Mouse (Mus musculus) embryo, embryonic 11 days (tissue): Measurements from ENCODE around the gene Bmp7.

Experiments used
- DNase-seq: peaks from one replicate; pipeline ENCODE4 v3.0.0-alpha.2; 2015

Bmp7 gene

GRCm38 (mm10) chr2:172906146-172906545 lies 34.0 kb downstream of the Bmp7 start:
- DNase-seq: no peak

DNA sequence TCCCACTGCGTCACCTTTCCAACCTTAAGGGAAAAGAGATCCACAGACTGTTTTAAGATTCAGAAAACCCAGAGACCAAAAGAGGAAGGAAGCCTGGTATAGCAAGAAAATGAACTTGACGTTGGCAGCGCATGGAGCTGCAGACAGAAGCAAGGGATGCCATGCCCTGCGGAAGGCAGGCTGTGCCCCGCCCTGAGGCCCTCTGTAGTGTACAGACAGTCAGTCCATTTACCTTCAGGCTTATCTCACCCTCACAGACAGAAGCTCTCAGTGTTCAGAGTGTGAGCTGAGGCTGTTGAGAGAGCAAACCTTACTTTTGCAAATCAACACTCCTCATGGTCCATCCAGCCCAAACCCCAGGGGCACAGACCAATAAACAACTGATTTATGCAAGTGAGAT lies 35.1 kb downstream of the Bmp7 start:
- no peak for DNase-seq

GRCm38 (mm10) chr2:172904614-172905013 lies 35.5 kb downstream of the Bmp7 start:
- no peak for DNase-seq

- DNase-seq: no peak
These were observed 36.6 kb downstream of the Bmp7 start for GRCm38 (mm10) chr2:172903523-172903922.

DNA sequence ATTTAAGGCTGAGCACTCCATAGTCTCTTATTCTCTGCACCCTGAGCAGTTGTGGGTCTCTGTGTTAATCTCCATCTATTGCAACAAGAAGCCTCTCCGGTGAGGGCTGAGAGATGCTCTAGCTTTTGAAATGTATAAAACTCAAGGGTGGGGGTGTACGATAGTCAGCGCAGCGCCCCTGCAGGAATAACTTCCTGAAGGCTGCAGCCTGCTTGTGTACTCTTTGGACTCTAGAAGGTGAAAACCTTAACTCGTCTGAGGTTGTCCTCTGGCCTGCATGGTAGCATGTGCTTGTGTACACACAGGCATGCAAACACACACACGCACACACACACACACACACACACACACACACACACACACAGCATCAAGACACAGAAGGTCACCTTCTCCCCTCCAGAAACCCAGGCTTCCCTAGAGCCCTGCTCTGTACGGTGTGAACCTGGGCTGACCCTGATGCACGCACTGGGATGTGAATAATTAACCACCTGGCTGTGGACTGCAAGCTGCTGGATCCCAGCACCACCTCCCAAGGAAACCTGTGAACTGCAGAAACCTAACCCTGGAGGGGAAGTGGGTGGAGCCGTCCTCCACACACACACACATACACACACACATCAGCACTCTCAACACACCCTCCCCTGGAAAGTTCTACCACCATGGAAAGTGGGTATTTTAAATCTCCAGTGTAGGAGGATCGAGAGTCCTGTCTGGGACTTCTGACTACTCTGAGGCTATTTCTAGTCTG lies 39.0 kb downstream of the Bmp7 start:
- no peak for DNase-seq

DNA sequence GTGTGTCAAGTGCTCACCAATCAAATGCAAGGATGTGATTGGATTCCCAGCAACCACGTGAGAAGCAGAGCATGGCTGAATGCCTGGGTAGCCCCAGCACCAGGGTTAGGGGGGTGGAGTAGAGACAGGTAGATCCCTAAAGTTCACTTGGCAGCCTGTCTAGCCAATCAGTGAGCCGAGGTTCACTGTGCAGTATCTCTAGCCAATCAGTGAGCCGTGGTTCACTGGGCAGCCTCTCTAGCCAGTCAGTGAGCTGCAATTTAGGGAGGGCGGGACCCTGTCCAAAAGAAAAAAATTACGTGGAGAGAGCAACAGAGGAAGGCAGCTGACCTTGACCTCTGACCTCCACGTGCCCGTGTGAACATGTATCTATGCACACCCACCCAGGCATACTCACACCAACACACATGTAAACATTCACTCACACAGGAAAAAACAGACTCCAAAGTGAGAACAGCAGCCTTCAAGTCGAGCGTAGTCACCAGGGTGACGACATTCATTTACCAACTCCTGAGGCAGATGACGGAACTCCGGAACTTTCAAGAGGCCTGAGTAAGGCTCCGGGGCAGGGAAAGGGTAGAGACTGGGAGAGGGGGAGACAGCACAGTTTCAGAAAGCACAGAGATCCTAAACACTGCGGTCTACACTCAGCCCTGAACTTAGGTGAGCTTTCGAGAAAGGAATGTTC lies 50.2 kb downstream of the Bmp7 start:
- no peak for DNase-seq

DNA sequence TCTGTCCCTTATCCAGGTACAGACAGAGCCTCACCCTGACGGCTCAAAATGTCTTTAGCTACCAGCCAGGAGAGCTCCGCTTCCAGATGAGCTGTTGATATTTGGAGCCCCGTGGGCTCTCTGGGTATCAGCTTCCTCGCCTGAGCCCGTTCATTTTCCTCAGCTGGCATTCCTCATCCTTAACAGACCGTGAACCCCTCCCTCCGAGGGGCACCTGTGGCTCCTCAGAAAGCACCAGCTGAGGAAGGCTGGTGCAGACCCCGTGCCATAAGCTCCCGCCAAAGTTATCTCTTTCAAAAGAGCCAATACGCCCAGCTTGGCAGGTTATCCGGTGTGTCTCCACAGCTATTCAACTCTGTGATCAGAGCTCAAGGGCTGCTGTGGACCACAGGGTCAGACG lies 50.9 kb downstream of the Bmp7 start:
- DNase-seq: no peak

GRCm38 (mm10) chr2:172888147-172888546 lies 52.0 kb downstream of the Bmp7 start:
- DNase-seq: peak; percentile 63

- DNase-seq: peak; percentile 42
These were observed 54.3 kb downstream of the Bmp7 start for GRCm38 (mm10) chr2:172885861-172886260.

- DNase-seq: no peak
These were observed 55.5 kb downstream of the Bmp7 start for GRCm38 (mm10) chr2:172884584-172884983.

- DNase-seq: no peak
These were observed 64.9 kb downstream of the Bmp7 start for GRCm38 (mm10) chr2:172875201-172875600.

GRCm38 (mm10) chr2:172866356-172866755 lies 73.8 kb downstream of the Bmp7 start:
- no peak for DNase-seq

- no peak for DNase-seq
These were observed 75.0 kb downstream of the Bmp7 start for GRCm38 (mm10) chr2:172865165-172865564.

DNA sequence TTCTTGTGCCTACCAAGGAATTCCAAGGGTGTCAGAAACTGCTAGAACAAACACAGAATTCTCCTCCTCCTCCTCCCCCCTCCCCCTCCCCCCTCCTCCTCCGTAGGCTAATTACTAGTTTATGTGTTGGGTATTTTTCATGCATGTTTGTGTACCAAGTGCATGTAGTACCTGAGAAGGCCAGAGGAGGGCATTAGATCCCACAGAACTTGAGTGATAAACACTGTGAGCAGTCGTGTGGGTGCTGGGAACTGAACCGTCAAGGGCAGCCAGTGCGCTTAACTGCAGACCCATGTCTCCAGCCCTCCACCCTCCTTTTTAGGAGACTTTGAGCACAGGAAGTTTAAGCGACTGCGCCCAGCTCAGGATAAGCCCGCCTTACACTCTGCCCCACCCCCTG lies 75.6 kb downstream of the Bmp7 start:
- DNase-seq: no peak

GRCm38 (mm10) chr2:172863469-172863856 lies 76.7 kb downstream of the Bmp7 start:
- no peak for DNase-seq

- peak; percentile 69 for DNase-seq
These were observed 77.2 kb downstream of the Bmp7 start for GRCm38 (mm10) chr2:172862850-172863468.

- no peak for DNase-seq
These were observed 77.7 kb downstream of the Bmp7 start for GRCm38 (mm10) chr2:172862424-172862823.

DNA sequence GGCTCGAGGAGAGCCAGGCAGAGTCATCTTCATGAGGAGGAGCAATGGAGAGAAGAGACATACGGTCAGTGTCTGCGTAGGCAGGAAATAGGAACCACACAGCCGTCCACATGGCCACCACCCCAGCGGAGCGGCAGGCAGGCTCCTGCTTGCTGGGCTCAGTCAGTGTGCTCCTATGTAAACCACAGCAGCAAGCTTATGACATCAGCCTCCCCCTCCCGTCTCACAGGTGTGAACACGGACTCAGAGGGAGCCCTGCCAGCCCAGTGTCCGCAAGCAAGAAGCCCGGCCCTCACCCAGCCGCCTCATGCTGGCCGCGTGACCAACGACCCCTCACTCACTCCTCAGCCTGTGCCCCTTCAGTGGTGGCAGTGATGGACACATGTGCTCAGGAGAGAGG lies 78.5 kb downstream of the Bmp7 start:
- DNase-seq: no peak

GRCm38 (mm10) chr2:172860593-172860992 lies 79.5 kb downstream of the Bmp7 start:
- no peak for DNase-seq

- no peak for DNase-seq
These were observed 80.0 kb downstream of the Bmp7 start for GRCm38 (mm10) chr2:172860104-172860503.

DNA sequence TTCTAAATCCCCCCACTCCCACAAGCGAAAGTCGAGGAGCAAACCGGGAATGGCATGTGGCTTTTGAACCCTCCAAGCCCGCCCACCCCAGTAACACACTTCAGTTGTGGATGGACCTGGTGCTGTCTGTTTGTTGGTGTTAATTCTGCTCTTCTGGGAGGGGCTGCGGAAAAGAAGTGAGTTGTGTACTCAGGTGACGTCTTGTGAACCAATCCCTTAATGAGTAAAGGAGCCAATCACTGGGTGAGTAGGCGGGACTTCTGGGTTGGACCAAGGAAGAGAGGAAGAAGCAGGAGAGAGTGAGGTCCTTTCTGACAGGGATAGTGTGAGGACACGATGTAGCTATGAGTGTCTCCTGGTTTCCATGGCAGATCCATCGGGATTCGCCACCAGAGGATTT lies 83.1 kb downstream of the Bmp7 start:
- no peak for DNase-seq

DNA sequence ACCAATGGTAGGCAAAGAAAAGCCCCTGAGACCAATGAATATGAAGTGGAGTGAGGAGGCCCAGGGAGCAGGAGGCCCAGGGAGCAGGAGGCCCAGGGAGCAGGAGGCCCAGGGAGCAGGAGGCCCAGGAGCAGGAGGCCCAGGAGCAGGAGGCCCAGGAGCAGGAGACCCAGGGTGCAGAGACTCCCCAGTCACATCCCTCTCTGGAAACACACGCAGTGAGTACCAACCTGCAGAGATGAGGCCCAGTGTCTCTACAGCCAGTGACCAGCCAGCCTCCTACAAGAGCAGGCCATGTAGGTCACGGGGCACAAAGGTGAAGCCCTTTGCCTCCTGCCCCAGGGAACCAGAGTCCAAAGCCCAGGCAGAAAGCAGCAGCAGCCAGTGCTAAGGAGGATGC lies 83.6 kb downstream of the Bmp7 start:
- DNase-seq: no peak

DNA sequence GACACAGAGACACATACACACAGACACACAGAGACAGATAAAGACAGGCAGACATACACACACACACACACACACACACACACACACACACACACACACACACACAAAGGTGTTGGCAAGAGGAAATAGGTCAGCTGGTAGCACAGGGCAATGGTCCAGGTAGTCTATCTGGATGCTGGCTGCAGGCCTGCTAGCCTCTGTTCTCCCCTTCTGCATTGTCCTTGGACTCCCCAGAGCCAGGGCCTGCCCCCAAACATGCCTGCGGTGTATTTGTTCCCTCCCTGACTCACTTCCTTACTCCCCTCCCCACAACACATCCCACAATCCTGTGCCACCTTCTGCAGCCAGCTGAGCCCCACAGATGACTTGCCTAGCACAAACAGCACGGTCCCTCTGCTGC lies 86.0 kb downstream of the Bmp7 start:
- no peak for DNase-seq

- no peak for DNase-seq
These were observed 88.3 kb downstream of the Bmp7 start for GRCm38 (mm10) chr2:172851773-172852172.
